Mouse (Mus musculus) yolk sac, embryonic 10.5 days (tissue): ENCODE measurements around the gene Cdk2ap1.
A peak's percentile ranks its signal among the peaks of the same experiment; 100 is the strongest.
"Not testable (repeated sequence)": the region's sequence is repeated elsewhere in the genome, so short reads cannot be mapped to it uniquely, and the experiment has no call there.

ENCODE experiments used
- DNase-seq: peaks from one replicate; pipeline ENCODE4 v3.0.0-alpha.2; 2017; ENCODE audit warnings: low spot score

Gene Cdk2ap1

GRCm38 (mm10) chr5:124351111-124351560, 11.7 kb downstream of the Cdk2ap1 start:
- DNase-seq, result no peak

GRCm38 (mm10) chr5:124350350-124350749, 12.5 kb downstream of the Cdk2ap1 start:
- DNase-seq, result no peak

GRCm38 (mm10) chr5:124349196-124349595, 13.7 kb downstream of the Cdk2ap1 start:
- DNase-seq, result no peak

GRCm38 (mm10) chr5:124342897-124343296, 20.0 kb downstream of the Cdk2ap1 start:
- DNase-seq, result no peak

GRCm38 (mm10) chr5:124341753-124342339, 21.0 kb downstream of the Cdk2ap1 start:
- DNase-seq, result not testable (repeated sequence)

GRCm38 (mm10) chr5:124338791-124339190, 24.1 kb downstream of the Cdk2ap1 start:
- DNase-seq, result no peak

GRCm38 (mm10) chr5:124337909-124338308, 25.0 kb downstream of the Cdk2ap1 start:
- DNase-seq, result no peak

GRCm38 (mm10) chr5:124337103-124337502, 25.8 kb downstream of the Cdk2ap1 start:
- DNase-seq, result no peak

GRCm38 (mm10) chr5:124334392-124334791, 28.5 kb downstream of the Cdk2ap1 start:
- DNase-seq, result peak; percentile 35

GRCm38 (mm10) chr5:124330086-124330485, 32.8 kb downstream of the Cdk2ap1 start:
- DNase-seq, result no peak

GRCm38 (mm10) chr5:124327510-124328364, 35.1 kb downstream of the Cdk2ap1 start, which contains the start of the genes Mphosph9 and 2810006K23Rik:
Gene Mphosph9, minus strand, starts transcription at chr5:124327972.
Gene 2810006K23Rik, plus strand, starts transcription at chr5:124328089.
- peak; percentile 100 for DNase-seq

GRCm38 (mm10) chr5:124326829-124327228, 36.1 kb downstream of the Cdk2ap1 start:
- no peak for DNase-seq

- DNase-seq, result no peak
These were observed 45.2 kb downstream of the Cdk2ap1 start for GRCm38 (mm10) chr5:124317648-124318047.

- no peak for DNase-seq
These were observed 46.9 kb downstream of the Cdk2ap1 start for GRCm38 (mm10) chr5:124315941-124316340.

- no peak for DNase-seq
These were observed 47.4 kb downstream of the Cdk2ap1 start for GRCm38 (mm10) chr5:124315498-124315897.

GRCm38 (mm10) chr5:124310091-124310490, 52.8 kb downstream of the Cdk2ap1 start:
- no peak for DNase-seq

- no peak for DNase-seq
These were observed 53.7 kb downstream of the Cdk2ap1 start for GRCm38 (mm10) chr5:124309155-124309554.

- not testable (repeated sequence) for DNase-seq
These were observed 60.0 kb downstream of the Cdk2ap1 start for GRCm38 (mm10) chr5:124302853-124303252.

- peak; percentile 60 for DNase-seq
These were observed 62.8 kb downstream of the Cdk2ap1 start for GRCm38 (mm10) chr5:124300132-124300531.

GRCm38 (mm10) chr5:124299307-124299706, 63.6 kb downstream of the Cdk2ap1 start:
- DNase-seq, result not testable (repeated sequence)

- DNase-seq, result peak; percentile 53
These were observed 66.4 kb downstream of the Cdk2ap1 start for GRCm38 (mm10) chr5:124296475-124296874.
